Mouse (Mus musculus) limb, embryonic 12.5 days (tissue): Measurements from ENCODE around the gene Zfp28. TPM values are rescaled to one million over a fixed set of nuclear protein-coding genes. Genes with fewer than 3 reads are reported as not detected.

Source experiments
- ATAC-seq: fragments of 200-750 bp; cut with Nextera tagmentation; 2 replicates; pipeline ENCODE4 v1.8.0; 2017; ENCODE audit warnings: low read depth, moderate TSS enrichment; ENCODE audit not compliant: insufficient number of reproducible peaks, insufficient read depth, low FRiP score, low TSS enrichment
- H3K27ac ChIP-seq: fragments of 300-500 bp; sonication (generic); 2 replicates; pipeline ENCODE4 v1.5.1; 2016; ENCODE audit warnings: mild to moderate bottlenecking, moderate library complexity
- H3K27me3 ChIP-seq: fragments of 300-500 bp; sonication (generic); 2 replicates; pipeline ENCODE4 v1.6.1; 2016; ENCODE audit warnings: mild to moderate bottlenecking, moderate library complexity
- H3K36me3 ChIP-seq: fragments of 300-500 bp; sonication (generic); 2 replicates; pipeline ENCODE4 v1.6.1; 2016; ENCODE audit warnings: mild to moderate bottlenecking, moderate library complexity
- H3K4me1 ChIP-seq: fragments of 300-500 bp; sonication (generic); replicated peaks from 2 replicates; pipeline ENCODE4 v1.6.1; 2016
- H3K4me2 ChIP-seq: fragments of 300-500 bp; sonication (generic); 2 replicates; pipeline ENCODE4 v1.6.1; 2016; ENCODE audit warnings: mild to moderate bottlenecking, moderate library complexity
- H3K4me3 ChIP-seq: fragments of 300-500 bp; sonication (generic); replicated peaks from 2 replicates; pipeline ENCODE4 v1.5.1; 2016; ENCODE audit warnings: mild to moderate bottlenecking
- H3K9ac ChIP-seq: fragments of 300-500 bp; sonication (generic); replicated peaks from 2 replicates; pipeline ENCODE4 v1.6.1; 2016; ENCODE audit warnings: mild to moderate bottlenecking, moderate library complexity
- H3K9me3 ChIP-seq: fragments of 300-500 bp; sonication (generic); 2 replicates; pipeline ENCODE4 v1.6.1; 2016; ENCODE audit warnings: mild to moderate bottlenecking, moderate library complexity
- WGBS: fragments of 180-500 bp; shearing (Covaris S2); methylation state at CpG from one replicate; pipeline ENCODE4 v1.1.7; 2016; 5-methylcytosine and 5-hydroxymethylcytosine counted together
- polyA plus RNA-seq: library from polyadenylated mRNA; unstranded; fragments of >200 nt; fragmentation: Nextera tagmentation; extraction: Ambion mirVana; gene quantifications from 2 replicates; pipeline ENCODE4 v1.2.1, GENCODE M21; 2016

The Zfp28 gene
- polyA plus RNA-seq, result 11.1 and 12.3 TPM in 2 replicates

- ATAC-seq, result peak; percentile 95
- Histone ChIP-seq H3K27ac (no peak within 1 kb of the TSS), H3K4me2 (peak within 1 kb of the TSS; percentile 68), H3K4me3 (peak within 1 kb of the TSS; percentile 63), H3K9me3 (no peaks in the 10 kb centered on the region), H3K4me1 (peaks cover 7% of the 10 kb centered on the region), H3K27me3 (no peaks in the 10 kb centered on the region), H3K9ac (peak within 1 kb of the TSS; percentile 60), H3K36me3 (peaks cover 12% of the 10 kb centered on the region; the same call in 1 of the 2 replicates)
- WGBS, result under 1% methylated on average over 28 of the region's 28 CpGs
Measured at GRCm38 (mm10) chr7:6383044-6383455, at the start of gene Zfp28. Gene Zfp28 (plus strand): TSS chr7:6383295.

DNA sequence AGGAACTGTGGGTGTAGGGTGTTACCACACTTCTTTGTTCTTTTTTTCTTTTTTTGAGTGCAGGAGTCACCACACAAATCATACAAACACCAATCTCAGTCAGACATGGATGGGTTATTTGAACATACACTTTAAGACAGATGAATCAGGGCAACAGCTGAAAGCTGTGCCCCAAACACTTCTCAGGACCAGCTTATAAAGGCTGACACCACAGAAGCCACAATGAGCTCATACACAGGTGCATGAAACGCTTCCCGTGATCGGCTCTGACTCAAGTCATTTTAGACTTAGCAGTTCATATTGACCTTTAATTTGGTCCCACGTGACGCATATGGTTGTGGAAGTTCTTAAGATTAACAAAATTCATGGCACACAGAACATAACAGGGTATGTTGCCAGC lies 43.2 kb upstream of the Zfp28 start:
- WGBS, result 77% methylated on average over 5 of the region's 5 CpGs
- Histone ChIP-seq H3K9me3 (no peaks in the 10 kb centered on the region), H3K9ac (no peak overlapping the region), H3K27me3 (no peaks in the 10 kb centered on the region), H3K4me2 (no peak overlapping the region), H3K4me3 (no peak overlapping the region), H3K36me3 (no peaks in the 10 kb centered on the region), H3K4me1 (no peaks in the 10 kb centered on the region), H3K27ac (no peak overlapping the region)
- no peak for ATAC-seq

DNA sequence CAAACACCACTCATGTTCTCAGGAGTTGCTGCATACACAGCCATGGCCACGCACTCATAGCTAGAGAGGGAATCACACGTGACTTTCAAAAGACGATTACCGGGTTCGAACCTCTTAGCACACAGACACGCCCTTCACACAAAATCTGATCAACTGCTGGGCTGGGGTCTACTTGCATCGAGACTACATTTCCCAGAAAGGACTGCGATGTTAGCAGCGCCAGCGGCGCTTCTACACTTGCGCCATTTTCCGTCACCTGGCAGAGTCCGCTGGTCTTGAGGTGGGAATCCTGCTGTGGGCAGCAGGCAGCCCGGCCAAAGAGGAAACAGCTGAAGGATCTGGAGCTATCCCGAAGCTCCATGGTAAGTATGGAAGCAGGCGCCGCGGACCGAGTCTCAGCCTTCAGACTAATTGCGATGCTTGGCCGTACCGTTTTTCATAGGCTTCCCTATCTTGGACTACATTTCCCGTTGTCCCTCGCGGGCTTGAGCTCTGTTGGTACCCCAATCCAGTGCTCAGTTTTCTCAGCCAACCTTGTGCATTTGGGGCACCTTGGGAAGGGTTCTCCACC lies 39.5 kb upstream of the Zfp28 start, which contains the start of gene Gm3854:
TSS of gene Gm3854 (plus strand) at position 259 of the 571 bp plus-strand sequence.
- H3K4me2 ChIP-seq, result peak within 1 kb of the TSS; percentile 51
- peak; percentile 92 for ATAC-seq
- 2% methylated on average over 26 of the region's 26 CpGs for WGBS

DNA sequence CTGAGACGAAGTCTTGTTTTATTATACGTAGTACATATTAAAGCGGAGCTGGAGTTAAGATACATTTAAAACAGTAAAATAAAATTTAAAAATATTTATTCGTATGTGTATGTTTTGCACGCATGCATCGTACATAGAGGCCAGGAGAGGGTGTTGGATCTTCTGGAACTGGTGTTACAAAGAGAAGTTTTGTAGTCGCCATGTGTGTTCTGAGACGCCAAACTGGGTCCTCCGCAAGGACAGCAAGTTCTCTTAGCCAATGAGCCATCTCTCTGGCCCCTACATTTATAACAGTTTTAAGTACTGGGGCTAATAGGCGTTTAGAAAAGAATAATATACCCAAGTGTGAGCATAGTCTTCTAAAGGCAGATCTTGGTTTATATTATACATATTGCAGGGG lies 39.0 kb upstream of the Zfp28 start:
- H3K4me2 ChIP-seq, result peak overlapping the region; percentile 51
- no peaks in the 10 kb centered on the region for H3K27me3 ChIP-seq
- peak overlapping the region; percentile 59 for H3K4me3 ChIP-seq
- no peaks in the 10 kb centered on the region for H3K9me3 ChIP-seq
- peak overlapping the region; percentile 64; the same call in 1 of the 2 replicates for H3K9ac ChIP-seq
- H3K36me3 ChIP-seq, result no peaks in the 10 kb centered on the region
- no peaks in the 10 kb centered on the region for H3K4me1 ChIP-seq
- no peak overlapping the region for H3K27ac ChIP-seq
- WGBS, result 42% methylated on average over 10 of the region's 10 CpGs
- ATAC-seq, result peak; percentile 18; the same call in 1 of the 2 replicates

More for the DNA sequence above, 39.5 kb upstream of the Zfp28 start, which contains the start of gene Gm3854:
- H3K4me1 ChIP-seq, result no peaks in the 10 kb centered on the region
- H3K9ac ChIP-seq, result peak within 1 kb of the TSS; percentile 64
- H3K4me3 ChIP-seq, result peak within 1 kb of the TSS; percentile 59
- H3K27ac ChIP-seq, result 0 out of 2 replicates have a peak within 1 kb of the TSS, but pooled peaks have one; percentile 66
- no peaks in the 10 kb centered on the region for H3K9me3 ChIP-seq
- no peaks in the 10 kb centered on the region for H3K27me3 ChIP-seq
- H3K36me3 ChIP-seq, result no peaks in the 10 kb centered on the region

GRCm38 (mm10) chr7:6358121-6358520 lies 25.0 kb upstream of the Zfp28 start:
- Histone ChIP-seq H3K9ac (no peak overlapping the region), H3K27ac (no peak overlapping the region), H3K9me3 (no peaks in the 10 kb centered on the region), H3K4me3 (no peak overlapping the region), H3K36me3 (peaks cover 16% of the 10 kb centered on the region; the same call in 1 of the 2 replicates), H3K27me3 (no peaks in the 10 kb centered on the region), H3K4me2 (no peak overlapping the region), H3K4me1 (no peaks in the 10 kb centered on the region)
- ATAC-seq, result no peak
- WGBS, result 64% methylated on average over 2 of the region's 2 CpGs

- no peak overlapping the region for H3K9ac ChIP-seq
- no peak for ATAC-seq
- peaks cover 8% of the 10 kb centered on the region; the same call in 1 of the 2 replicates for H3K36me3 ChIP-seq
- no peak overlapping the region for H3K4me3 ChIP-seq
- H3K9me3 ChIP-seq, result no peaks in the 10 kb centered on the region
- WGBS, result 53% methylated on average over 10 of the region's 10 CpGs
- H3K27ac ChIP-seq, result no peak overlapping the region
- H3K4me1 ChIP-seq, result peaks cover 6% of the 10 kb centered on the region; the same call in 1 of the 2 replicates
- no peaks in the 10 kb centered on the region for H3K27me3 ChIP-seq
- no peak overlapping the region for H3K4me2 ChIP-seq
Measured at GRCm38 (mm10) chr7:6358937-6359590, 24.0 kb upstream of the Zfp28 start.

DNA sequence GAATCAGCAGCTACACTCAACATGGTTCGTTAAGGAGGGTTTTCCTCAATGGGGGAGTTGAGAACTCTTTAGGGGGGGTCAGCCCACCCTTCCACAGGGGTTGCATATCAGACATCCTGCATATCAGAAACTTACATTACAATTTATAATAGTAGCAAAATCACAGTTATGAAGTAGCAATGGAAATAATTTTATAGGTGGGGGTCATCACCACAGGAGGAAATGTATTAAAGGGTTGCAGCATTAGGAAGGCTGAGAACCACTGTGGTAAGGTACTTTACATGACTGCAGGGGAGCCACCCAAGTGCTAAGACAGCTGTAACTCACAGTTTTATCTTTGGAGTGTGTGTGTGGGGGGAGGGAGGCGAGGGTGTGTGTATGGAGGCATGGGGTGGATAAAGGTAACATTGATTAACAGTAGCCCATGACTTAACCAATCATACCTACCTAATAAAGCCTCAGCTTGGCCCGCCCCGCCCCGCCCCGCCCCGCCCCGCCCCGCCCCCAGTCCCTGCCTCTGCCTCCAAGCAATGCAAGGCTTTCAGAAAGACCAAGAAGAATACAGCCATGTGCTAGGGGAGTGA lies 22.5 kb upstream of the Zfp28 start:
- H3K36me3 ChIP-seq, result no peaks in the 10 kb centered on the region
- 7% methylated on average over 9 of the region's 9 CpGs for WGBS
- H3K9me3 ChIP-seq, result no peaks in the 10 kb centered on the region
- no peak for ATAC-seq
- no peaks in the 10 kb centered on the region for H3K27me3 ChIP-seq
- H3K4me1 ChIP-seq, result peaks cover 6% of the 10 kb centered on the region; the same call in 1 of the 2 replicates
- H3K27ac ChIP-seq, result no peak overlapping the region
- H3K4me3 ChIP-seq, result no peak overlapping the region
- no peak overlapping the region for H3K9ac ChIP-seq
- H3K4me2 ChIP-seq, result no peak overlapping the region

- 30% methylated on average over 7 of the region's 7 CpGs for WGBS
- H3K27me3 ChIP-seq, result no peaks in the 10 kb centered on the region
- H3K9ac ChIP-seq, result peak overlapping the region; percentile 52
- no peaks in the 10 kb centered on the region for H3K36me3 ChIP-seq
- no peaks in the 10 kb centered on the region for H3K9me3 ChIP-seq
- peak overlapping the region; percentile 64 for H3K4me2 ChIP-seq
- peak overlapping the region; percentile 51 for H3K4me3 ChIP-seq
- peak overlapping the region; percentile 83 for H3K27ac ChIP-seq
- no peak for ATAC-seq
- peaks cover 6% of the 10 kb centered on the region; the same call in 1 of the 2 replicates for H3K4me1 ChIP-seq
Measured at GRCm38 (mm10) chr7:6361756-6362155, 21.3 kb upstream of the Zfp28 start.

- Histone ChIP-seq H3K27me3 (no peaks in the 10 kb centered on the region), H3K36me3 (no peaks in the 10 kb centered on the region), H3K4me3 (peak overlapping the region; percentile 51), H3K9me3 (no peaks in the 10 kb centered on the region), H3K4me1 (peaks cover 6% of the 10 kb centered on the region; the same call in 1 of the 2 replicates), H3K4me2 (peak overlapping the region; percentile 64), H3K27ac (peak overlapping the region; percentile 86), H3K9ac (peak overlapping the region; percentile 57)
- under 1% methylated on average over 38 of the region's 38 CpGs for WGBS
- peak; percentile 90 for ATAC-seq
Measured at GRCm38 (mm10) chr7:6362268-6363046, 20.6 kb upstream of the Zfp28 start.

DNA sequence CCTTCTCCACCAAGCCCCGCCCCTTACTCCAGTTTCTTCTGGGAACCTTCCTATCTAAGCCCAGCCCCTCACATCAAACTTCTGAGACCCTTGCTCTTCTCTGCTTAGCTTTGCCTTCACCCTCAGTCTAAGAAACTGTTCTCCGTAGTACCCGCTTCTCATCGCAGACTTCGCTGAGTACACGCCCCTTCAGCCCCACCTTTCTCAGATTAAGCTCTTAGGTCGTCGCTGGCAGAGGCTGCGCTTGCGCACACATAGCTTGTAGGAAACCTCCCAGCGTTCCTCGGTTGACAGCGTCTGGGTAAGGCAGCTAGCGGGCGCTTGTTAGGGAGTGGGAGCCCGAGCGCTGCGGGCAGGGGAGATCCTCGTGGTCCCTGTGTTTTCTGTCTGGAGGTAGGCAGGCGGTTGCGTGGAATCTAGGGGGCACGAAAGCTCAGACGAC lies 20.0 kb upstream of the Zfp28 start, which contains the start of gene Zfp78:
TSS of gene Zfp78 (plus strand) at position 234 of the 442 bp plus-strand sequence.
- Histone ChIP-seq H3K9ac (peak within 1 kb of the TSS; percentile 57), H3K27me3 (no peaks in the 10 kb centered on the region), H3K9me3 (no peaks in the 10 kb centered on the region), H3K4me3 (peak within 1 kb of the TSS; percentile 51), H3K4me2 (peak within 1 kb of the TSS; percentile 64), H3K4me1 (peaks cover 6% of the 10 kb centered on the region; the same call in 1 of the 2 replicates), H3K27ac (peak within 1 kb of the TSS; percentile 86), H3K36me3 (no peaks in the 10 kb centered on the region)
- WGBS, result under 1% methylated on average over 23 of the region's 23 CpGs
- peak; percentile 80 for ATAC-seq
